Mouse (Mus musculus): ENCODE data around the gene Ubl4a. TPM values are rescaled to one million over a fixed set of nuclear protein-coding genes. Genes with fewer than 3 reads are reported as not detected.

The Ubl4a gene
- total RNA-seq, 2 experiments from 2014 or later: 14.1 to 64.6 TPM

Other genes with a start within 250 kb of the Ubl4a start
- gene Opn1mw, start 245.8 kb downstream of the Ubl4a start, total RNA-seq (2014; fragmentation: Nextera tagmentation): not detected in 2 replicates
- not detected in 2 replicates for gene Opn1mw, start 245.8 kb downstream of the Ubl4a start, total RNA-seq (2017)
- gene Mecp2, start 237.9 kb downstream of the Ubl4a start, total RNA-seq (2014; fragmentation: Nextera tagmentation): 21.8 and 22.9 TPM in 2 replicates
- gene Mecp2, start 237.9 kb downstream of the Ubl4a start, total RNA-seq (2017): 12.9 and 17.9 TPM in 2 replicates
- gene Tex28, start 205.4 kb downstream of the Ubl4a start, total RNA-seq (2014; fragmentation: Nextera tagmentation): not detected in 2 replicates
- not detected in 2 replicates for gene Tex28, start 205.4 kb downstream of the Ubl4a start, total RNA-seq (2017)
- not detected in 2 replicates for gene Tktl1, start 196.0 kb downstream of the Ubl4a start, total RNA-seq (2014; fragmentation: Nextera tagmentation)
- gene Tktl1, start 196.0 kb downstream of the Ubl4a start, total RNA-seq (2017): not detected in 2 replicates
- 118 and 156 TPM in 2 replicates for gene Flna, start 123.4 kb downstream of the Ubl4a start, total RNA-seq (2014; fragmentation: Nextera tagmentation)
- gene Flna, start 123.4 kb downstream of the Ubl4a start, total RNA-seq (2017): 299 and 337 TPM in 2 replicates
- 67.1 and 96.2 TPM in 2 replicates for gene Emd, start 118.5 kb downstream of the Ubl4a start, total RNA-seq (2014; fragmentation: Nextera tagmentation)
- gene Emd, start 118.5 kb downstream of the Ubl4a start, total RNA-seq (2017): 74.5 and 113 TPM in 2 replicates
- gene Rpl10, start 102.4 kb downstream of the Ubl4a start, total RNA-seq (2014; fragmentation: Nextera tagmentation): 4,546 and 4,933 TPM in 2 replicates
- gene Rpl10, start 102.4 kb downstream of the Ubl4a start, total RNA-seq (2017): 1,280 and 1,947 TPM in 2 replicates
- 37.9 and 62.6 TPM in 2 replicates for gene Taz, start 91.3 kb downstream of the Ubl4a start, total RNA-seq (2014; fragmentation: Nextera tagmentation)
- 37.0 and 41.7 TPM in 2 replicates for gene Taz, start 91.3 kb downstream of the Ubl4a start, total RNA-seq (2017)
- 12.9 and 22.9 TPM in 2 replicates for gene Dnase1l1, start 90.9 kb downstream of the Ubl4a start, total RNA-seq (2014; fragmentation: Nextera tagmentation)
- gene Dnase1l1, start 90.9 kb downstream of the Ubl4a start, total RNA-seq (2017): 15.6 and 28.0 TPM in 2 replicates
- 91.6 and 95.2 TPM in 2 replicates for gene Atp6ap1, start 76.1 kb downstream of the Ubl4a start, total RNA-seq (2014; fragmentation: Nextera tagmentation)
- gene Atp6ap1, start 76.1 kb downstream of the Ubl4a start, total RNA-seq (2017): 72.2 and 111 TPM in 2 replicates
- gene Gdi1, start 68.2 kb downstream of the Ubl4a start, total RNA-seq (2014; fragmentation: Nextera tagmentation): 105 and 125 TPM in 2 replicates
- 12.9 and 19.3 TPM in 2 replicates for gene Gdi1, start 68.2 kb downstream of the Ubl4a start, total RNA-seq (2017)
- gene Fam50a, start 60.2 kb downstream of the Ubl4a start, total RNA-seq (2014; fragmentation: Nextera tagmentation): 32.6 and 39.6 TPM in 2 replicates
- 62.1 and 75.4 TPM in 2 replicates for gene Fam50a, start 60.2 kb downstream of the Ubl4a start, total RNA-seq (2017)
- 3.9 and 14.8 TPM in 2 replicates for gene Plxna3, start 44.2 kb downstream of the Ubl4a start, total RNA-seq (2014; fragmentation: Nextera tagmentation)
- 0.80 TPM in 2 replicates for gene Plxna3, start 44.2 kb downstream of the Ubl4a start, total RNA-seq (2017)
- 62.4 and 101 TPM in 2 replicates for gene Lage3, start 19.6 kb downstream of the Ubl4a start, total RNA-seq (2014; fragmentation: Nextera tagmentation)
- gene Lage3, start 19.6 kb downstream of the Ubl4a start, total RNA-seq (2017): 29.6 and 35.2 TPM in 2 replicates
- gene Slc10a3, start 131 bp upstream of the Ubl4a start, total RNA-seq (2014; fragmentation: Nextera tagmentation): 6.7 and 16.4 TPM in 2 replicates
- 11.5 and 11.6 TPM in 2 replicates for gene Slc10a3, start 131 bp upstream of the Ubl4a start, total RNA-seq (2017)
- 13.1 and 16.5 TPM in 2 replicates for gene Fam3a, start 20.1 kb upstream of the Ubl4a start, total RNA-seq (2014; fragmentation: Nextera tagmentation)
- 12.8 and 21.1 TPM in 2 replicates for gene Fam3a, start 20.1 kb upstream of the Ubl4a start, total RNA-seq (2017)
- gene Ikbkg, start 20.1 kb upstream of the Ubl4a start, total RNA-seq (2014; fragmentation: Nextera tagmentation): 12.6 and 16.4 TPM in 2 replicates
- 25.7 and 45.8 TPM in 2 replicates for gene Ikbkg, start 20.1 kb upstream of the Ubl4a start, total RNA-seq (2017)
- 68.0 and 77.7 TPM in 2 replicates for gene G6pdx, start 56.0 kb upstream of the Ubl4a start, total RNA-seq (2014; fragmentation: Nextera tagmentation)
- gene G6pdx, start 56.0 kb upstream of the Ubl4a start, total RNA-seq (2017): 47.5 and 77.2 TPM in 2 replicates
- not detected in 2 replicates for gene Gm6880, start 108.2 kb upstream of the Ubl4a start, total RNA-seq (2014; fragmentation: Nextera tagmentation)
- not detected in 2 replicates for gene Gm6880, start 108.2 kb upstream of the Ubl4a start, total RNA-seq (2017)
- gene Olfr1326-ps1, start 201.7 kb upstream of the Ubl4a start, total RNA-seq (2014; fragmentation: Nextera tagmentation): not detected in 2 replicates
- not detected in 2 replicates for gene Olfr1326-ps1, start 201.7 kb upstream of the Ubl4a start, total RNA-seq (2017)
- gene Olfr1325, start 219.5 kb upstream of the Ubl4a start, total RNA-seq (2014; fragmentation: Nextera tagmentation): not detected in 2 replicates
- gene Olfr1325, start 219.5 kb upstream of the Ubl4a start, total RNA-seq (2017): not detected in 2 replicates